Mouse (Mus musculus) forebrain, embryonic 10.5 days (tissue): Measurements from ENCODE around the gene Cemip2. TPM values are rescaled to one million over a fixed set of nuclear protein-coding genes. Genes with fewer than 3 reads are reported as not detected.
A peak's percentile ranks its signal among the peaks of the same experiment; 100 is the strongest.

Source experiments
- DNase-seq: peaks from one replicate; pipeline ENCODE4 v3.0.0-alpha.2; 2017; ENCODE audit warnings: low spot score; ENCODE audit errors: extremely low spot score
- H3K27ac ChIP-seq: fragments of 300-500 bp; sonication (generic); 2 replicates; pipeline ENCODE4 v1.5.1; 2016; ENCODE audit warnings: mild to moderate bottlenecking
- H3K27me3 ChIP-seq: fragments of 300-500 bp; sonication (generic); 2 replicates; pipeline ENCODE4 v1.6.1; 2016; ENCODE audit warnings: mild to moderate bottlenecking; ENCODE audit not compliant: poor library complexity, severe bottlenecking
- H3K36me3 ChIP-seq: fragments of 300-500 bp; sonication (generic); replicated peaks from 2 replicates; pipeline ENCODE4 v1.6.1; 2016; ENCODE audit warnings: mild to moderate bottlenecking, moderate library complexity
- H3K4me1 ChIP-seq: fragments of 300-500 bp; sonication (generic); 2 replicates; pipeline ENCODE4 v1.6.1; 2016
- H3K4me3 ChIP-seq: fragments of 300-500 bp; sonication (generic); 2 replicates; pipeline ENCODE4 v1.5.1; 2016; ENCODE audit warnings: mild to moderate bottlenecking, moderate library complexity
- H3K9me3 ChIP-seq: fragments of 300-500 bp; sonication (generic); 2 replicates; pipeline ENCODE4 v1.6.1; 2016; ENCODE audit warnings: mild to moderate bottlenecking, moderate library complexity
- WGBS: fragments of 180-500 bp; shearing (Covaris S2); methylation state at CpG from one replicate; pipeline ENCODE4 v1.1.7; 2016; 5-methylcytosine and 5-hydroxymethylcytosine counted together
- polyA plus RNA-seq: library from polyadenylated mRNA; unstranded; fragments of >200 nt; fragmentation: Nextera tagmentation; extraction: Ambion mirVana; gene quantifications from 2 replicates; pipeline ENCODE4 v1.2.1, GENCODE M21; 2016

Cemip2 gene
- polyA plus RNA-seq, 1 experiment from 2014 or later: 58.7 TPM

DNA sequence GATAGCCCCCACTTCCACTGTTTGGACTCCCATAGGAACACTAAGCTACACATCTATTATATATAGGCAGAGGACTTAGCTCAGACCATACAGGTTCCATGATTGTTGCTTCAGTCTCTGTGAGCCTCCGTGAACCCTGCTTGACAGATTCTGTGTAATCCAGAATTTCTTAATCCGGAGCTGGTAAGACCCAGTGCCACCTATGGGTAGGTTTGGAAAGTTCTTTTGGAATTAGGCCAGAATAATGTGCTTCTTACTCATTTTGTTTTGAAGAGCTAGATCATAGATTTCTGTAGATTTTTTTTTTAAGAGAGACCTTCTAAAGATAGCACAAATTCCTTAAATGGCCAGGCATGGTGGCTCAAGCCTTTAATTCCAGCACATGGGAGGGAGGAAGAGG is 14.1 kb upstream of the Cemip2 start:
- DNase-seq: no peak
- peaks cover 9% of the 10 kb centered on the region; the same call in 1 of the 2 replicates for H3K4me1 ChIP-seq
- H3K36me3 ChIP-seq: no peaks in the 10 kb centered on the region
- H3K27me3 ChIP-seq: no peaks in the 10 kb centered on the region
- no peak overlapping the region for H3K27ac ChIP-seq
- H3K9me3 ChIP-seq: no peaks in the 10 kb centered on the region
- 79% methylated on average over 2 of the region's 2 CpGs for WGBS
- H3K4me3 ChIP-seq: no peak overlapping the region

DNA sequence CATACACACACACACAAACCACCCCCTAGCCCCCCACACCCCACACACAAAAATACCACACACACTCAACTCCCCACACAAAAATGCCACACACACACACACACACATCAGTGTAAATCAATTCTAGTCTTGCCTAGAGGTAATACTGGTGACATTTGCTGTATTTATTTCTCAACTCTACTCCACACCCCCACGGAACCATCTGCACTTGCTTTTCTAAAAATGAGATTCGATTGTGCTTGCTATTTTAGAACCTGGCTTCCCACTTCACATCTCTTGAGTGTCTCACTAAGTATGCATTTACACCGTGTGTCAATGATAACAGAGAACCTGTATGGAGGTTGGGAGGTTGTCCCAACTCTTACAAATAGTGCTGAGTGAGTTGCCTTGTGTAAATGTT is 13.4 kb upstream of the Cemip2 start:
- WGBS: 84% methylated on average over 3 of the region's 3 CpGs
- Histone ChIP-seq H3K9me3 (no peaks in the 10 kb centered on the region), H3K4me3 (no peak overlapping the region), H3K36me3 (no peaks in the 10 kb centered on the region), H3K4me1 (peaks cover 9% of the 10 kb centered on the region; the same call in 1 of the 2 replicates), H3K27ac (no peak overlapping the region), H3K27me3 (no peaks in the 10 kb centered on the region)
- no peak for DNase-seq

DNA sequence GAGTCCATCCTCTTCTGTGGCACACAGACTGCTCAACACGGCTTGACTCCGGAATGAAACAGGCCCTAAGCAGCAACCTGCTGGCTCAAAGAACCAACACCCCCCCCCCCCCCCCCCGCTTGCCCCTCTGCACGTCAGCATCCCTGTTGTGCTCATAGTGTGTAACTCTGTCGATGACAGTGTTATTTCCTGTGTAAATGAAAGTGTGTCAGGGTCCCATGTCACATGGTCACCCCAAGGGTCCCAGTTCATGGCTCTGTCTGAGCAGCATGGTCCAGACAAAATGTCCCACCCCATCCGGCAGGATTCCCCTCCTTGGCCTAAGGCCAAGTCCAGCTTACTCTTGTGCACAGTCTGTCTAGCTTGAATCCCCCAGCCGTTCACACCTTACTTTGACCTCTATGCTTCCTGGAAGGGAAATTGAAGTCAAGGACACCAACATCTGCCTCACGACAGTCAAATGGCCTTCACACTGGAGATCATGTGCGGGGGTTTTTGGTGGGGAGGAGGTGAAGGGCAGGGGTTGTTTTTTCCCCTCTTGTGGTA is 10.6 kb upstream of the Cemip2 start:
- H3K27me3 ChIP-seq: no peaks in the 10 kb centered on the region
- no peaks in the 10 kb centered on the region for H3K36me3 ChIP-seq
- 91% methylated on average over 9 of the region's 9 CpGs for WGBS
- H3K27ac ChIP-seq: no peak overlapping the region
- no peak for DNase-seq
- H3K4me3 ChIP-seq: no peak overlapping the region
- peaks cover 9% of the 10 kb centered on the region; the same call in 1 of the 2 replicates for H3K4me1 ChIP-seq
- no peaks in the 10 kb centered on the region for H3K9me3 ChIP-seq

DNA sequence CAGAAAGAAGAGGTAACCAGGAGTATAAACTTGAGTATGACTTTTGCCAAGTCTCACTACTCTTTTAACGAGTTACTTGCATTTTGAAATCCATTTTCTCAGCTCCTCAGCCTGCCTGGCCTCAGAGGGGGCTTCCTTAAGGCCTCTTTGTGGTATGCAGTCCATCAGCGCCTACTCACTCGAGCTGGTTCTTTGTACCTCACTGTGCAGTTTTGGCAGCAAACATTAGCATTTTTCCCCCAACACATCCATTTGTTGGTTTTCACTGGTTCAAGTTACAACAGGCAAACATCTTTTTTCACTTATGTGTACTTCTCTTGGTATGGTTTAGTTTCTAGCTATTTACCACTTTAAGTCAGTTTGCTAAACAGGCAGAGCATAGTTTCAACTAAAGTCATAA is 8.3 kb upstream of the Cemip2 start:
- Histone ChIP-seq H3K27ac (no peak overlapping the region), H3K27me3 (no peaks in the 10 kb centered on the region), H3K9me3 (no peaks in the 10 kb centered on the region), H3K4me3 (no peak overlapping the region), H3K36me3 (no peaks in the 10 kb centered on the region), H3K4me1 (peaks cover 9% of the 10 kb centered on the region; the same call in 1 of the 2 replicates)
- WGBS: 74% methylated on average over 3 of the region's 3 CpGs
- DNase-seq: no peak

DNA sequence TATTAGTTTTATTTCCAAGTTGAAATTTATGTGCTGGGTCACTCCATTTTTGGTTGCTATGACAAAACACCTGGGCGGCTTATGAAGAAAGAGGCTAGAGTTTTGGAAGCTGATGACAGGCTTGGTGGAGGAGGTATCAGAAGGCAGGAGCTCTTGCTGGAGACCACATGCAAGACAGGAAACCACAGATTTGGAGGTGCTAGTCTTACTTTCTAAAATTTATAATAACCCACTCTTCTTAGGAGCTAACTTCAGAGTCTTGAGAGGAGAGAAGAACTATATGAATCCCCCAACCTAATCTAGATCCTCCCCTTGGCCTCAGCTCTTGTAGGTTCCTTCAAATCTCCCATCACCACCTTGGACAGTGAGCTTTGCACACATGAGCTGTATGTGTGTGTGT is 6.6 kb upstream of the Cemip2 start:
- Histone ChIP-seq H3K27me3 (peaks cover 2% of the 10 kb centered on the region; the same call in 1 of the 2 replicates), H3K9me3 (no peaks in the 10 kb centered on the region), H3K27ac (no peak overlapping the region), H3K4me3 (no peak overlapping the region), H3K4me1 (no peaks in the 10 kb centered on the region), H3K36me3 (no peaks in the 10 kb centered on the region)
- 89% methylated on average over 1 of the region's 1 CpGs for WGBS
- DNase-seq: no peak

DNA sequence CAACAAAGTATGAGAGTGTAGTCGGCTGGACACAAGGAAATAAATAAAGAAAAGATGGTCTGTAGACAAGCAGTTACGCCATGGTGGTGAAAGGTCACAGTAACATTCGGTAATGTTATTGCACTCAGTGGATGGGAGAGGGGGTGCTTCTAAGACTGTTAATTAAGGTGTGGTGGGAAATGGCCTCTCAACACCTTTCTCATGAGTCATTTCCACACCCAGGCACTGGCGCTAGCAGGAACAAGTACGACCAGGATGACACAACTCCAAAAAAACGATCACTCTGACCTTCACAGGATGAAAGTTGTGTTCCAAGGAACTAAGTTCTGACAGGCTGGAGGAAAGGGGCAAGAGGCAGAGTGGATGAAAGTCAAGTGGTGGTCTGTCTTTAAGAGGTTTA is 4.5 kb upstream of the Cemip2 start:
- Histone ChIP-seq H3K27me3 (peaks cover 4% of the 10 kb centered on the region; the same call in 1 of the 2 replicates), H3K27ac (no peak overlapping the region), H3K36me3 (no peaks in the 10 kb centered on the region), H3K4me3 (no peak overlapping the region), H3K4me1 (peaks cover 12% of the 10 kb centered on the region), H3K9me3 (no peaks in the 10 kb centered on the region)
- no peak for DNase-seq
- WGBS: 87% methylated on average over 6 of the region's 6 CpGs

DNA sequence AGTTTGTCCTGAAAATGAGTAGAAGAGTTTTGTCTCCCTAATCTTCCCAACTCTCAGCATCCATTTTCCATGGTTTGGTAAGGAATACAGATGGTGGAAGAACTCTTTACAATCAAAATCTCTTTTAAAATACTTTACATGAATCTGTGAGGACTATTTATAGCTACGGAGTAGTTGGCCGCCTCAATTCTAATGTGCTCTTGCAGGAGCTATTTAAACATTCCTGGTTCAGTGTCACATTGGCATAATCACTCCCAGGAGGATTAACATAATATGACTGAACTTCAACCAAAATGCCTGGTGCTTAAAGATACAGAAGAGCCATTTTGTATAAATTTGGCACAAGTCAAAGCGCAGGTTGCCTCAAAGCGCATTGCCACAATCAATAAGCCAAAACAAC is 2.5 kb upstream of the Cemip2 start:
- DNase-seq: no peak
- Histone ChIP-seq H3K27me3 (peaks cover 4% of the 10 kb centered on the region; the same call in 1 of the 2 replicates), H3K27ac (no peak overlapping the region), H3K4me3 (no peak overlapping the region), H3K36me3 (no peaks in the 10 kb centered on the region), H3K9me3 (no peaks in the 10 kb centered on the region), H3K4me1 (peaks cover 28% of the 10 kb centered on the region)
- WGBS: 92% methylated on average over 4 of the region's 4 CpGs

DNA sequence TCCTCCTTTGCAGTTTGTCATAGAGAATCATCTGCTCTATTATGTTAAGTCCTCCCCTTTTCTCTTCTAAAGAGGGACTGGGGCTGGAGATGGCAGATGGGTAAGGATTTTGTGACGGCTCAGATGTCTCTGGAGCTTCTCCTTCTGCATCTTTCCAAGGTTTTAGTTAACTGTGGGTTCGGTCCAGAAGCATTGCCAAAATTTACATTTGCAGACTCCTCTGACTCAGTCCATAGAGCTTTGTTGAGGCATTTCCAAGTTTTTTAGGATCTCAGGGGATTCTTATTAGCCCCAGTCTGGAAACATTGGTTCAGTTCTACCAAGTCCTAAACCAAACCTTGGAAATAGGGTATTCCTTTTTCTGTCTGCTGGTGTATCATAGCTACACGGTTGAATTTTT is 1.5 kb upstream of the Cemip2 start:
- no peaks in the 10 kb centered on the region for H3K9me3 ChIP-seq
- H3K4me3 ChIP-seq: no peak overlapping the region
- WGBS: 71% methylated on average over 3 of the region's 3 CpGs
- peaks cover 4% of the 10 kb centered on the region; the same call in 1 of the 2 replicates for H3K27me3 ChIP-seq
- peaks cover 38% of the 10 kb centered on the region for H3K4me1 ChIP-seq
- no peak overlapping the region for H3K27ac ChIP-seq
- no peaks in the 10 kb centered on the region for H3K36me3 ChIP-seq
- DNase-seq: no peak

DNA sequence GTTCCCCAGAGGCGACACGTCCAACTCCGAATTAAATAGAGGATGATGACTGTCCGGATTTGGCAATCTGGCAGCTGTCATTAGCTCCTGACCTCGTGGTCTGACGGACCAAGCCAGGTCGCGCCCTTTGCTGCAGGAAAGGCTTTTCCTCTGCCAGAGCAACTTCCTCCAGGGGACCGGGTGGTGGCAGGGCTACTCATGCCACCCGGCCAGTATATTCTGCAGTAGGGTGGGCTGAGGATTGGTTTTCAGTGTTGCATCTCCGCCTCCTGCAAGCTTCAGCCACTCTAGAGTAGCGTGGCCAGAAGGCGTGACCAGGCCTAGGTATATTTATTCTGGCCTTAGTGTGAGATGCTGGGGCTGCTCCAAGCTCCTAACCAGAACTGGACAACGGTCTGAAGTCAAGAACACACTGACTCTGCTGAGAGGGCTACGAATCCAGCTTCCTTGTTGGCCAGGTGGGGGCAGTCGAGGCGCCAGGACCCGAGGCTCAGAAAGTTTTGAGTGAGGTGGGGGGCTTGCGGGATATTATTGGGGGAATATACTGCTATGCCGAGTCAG is 891 bp upstream of the Cemip2 start:
- DNase-seq: peak; percentile 45
- Histone ChIP-seq H3K27me3 (peaks cover 4% of the 10 kb centered on the region; the same call in 1 of the 2 replicates), H3K9me3 (no peaks in the 10 kb centered on the region), H3K4me1 (peaks cover 44% of the 10 kb centered on the region), H3K4me3 (peak overlapping the region; percentile 89), H3K36me3 (no peaks in the 10 kb centered on the region), H3K27ac (0 out of 2 replicates have a peak overlapping the region, but pooled peaks have one; percentile 26)
- WGBS: 34% methylated on average over 20 of the region's 20 CpGs

DNA sequence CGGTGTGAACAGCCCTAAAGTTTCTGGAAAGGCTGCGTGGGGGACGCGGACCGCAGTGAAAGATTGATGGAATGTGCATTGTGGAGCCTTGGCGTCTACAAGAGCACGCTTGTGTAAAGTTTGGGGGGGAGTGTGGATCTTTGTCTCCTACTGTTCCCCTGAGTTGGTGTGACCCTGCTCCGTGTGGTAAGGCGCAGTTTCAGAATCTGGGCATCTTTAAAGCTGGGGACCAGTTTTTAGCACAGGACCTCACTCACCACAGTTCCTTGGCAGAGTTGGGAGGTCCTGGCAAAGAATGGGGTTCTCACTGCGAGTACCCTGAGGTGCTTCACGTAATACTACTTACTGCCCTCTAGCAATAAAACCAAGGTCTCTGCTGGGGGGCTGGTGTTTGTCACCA is 964 bp downstream of the Cemip2 start:
- Histone ChIP-seq H3K27ac (peak overlapping the region; percentile 97), H3K9me3 (no peaks in the 10 kb centered on the region), H3K36me3 (no peaks in the 10 kb centered on the region; the same call in 1 of the 2 replicates), H3K27me3 (peaks cover 4% of the 10 kb centered on the region; the same call in 1 of the 2 replicates), H3K4me1 (peaks cover 62% of the 10 kb centered on the region), H3K4me3 (peak overlapping the region; percentile 89)
- WGBS: 0% methylated on average over 11 of the region's 11 CpGs
- DNase-seq: no peak

DNA sequence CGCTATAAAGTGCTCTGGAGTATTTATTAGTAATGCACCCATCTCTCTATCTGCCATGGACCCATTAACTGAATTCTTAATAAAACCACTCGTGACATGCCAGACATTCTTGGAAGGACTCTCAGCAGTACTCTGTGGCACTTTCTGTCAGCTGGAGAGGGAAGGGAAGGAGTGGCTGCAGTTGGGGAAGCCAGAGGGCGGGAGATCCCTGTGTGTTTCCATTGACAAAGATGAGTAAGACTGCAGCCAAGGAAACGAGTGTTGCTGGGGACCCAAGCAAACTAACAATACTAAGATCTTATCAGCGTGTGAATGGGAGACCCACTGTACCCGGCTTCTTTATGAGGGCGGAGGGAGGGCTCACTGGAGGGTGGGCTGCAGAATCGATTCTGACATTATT is 2.5 kb downstream of the Cemip2 start:
- H3K27ac ChIP-seq: peak overlapping the region; percentile 83
- H3K4me1 ChIP-seq: peaks cover 78% of the 10 kb centered on the region
- no peak for DNase-seq
- no peaks in the 10 kb centered on the region for H3K9me3 ChIP-seq
- H3K36me3 ChIP-seq: no peaks in the 10 kb centered on the region; the same call in 1 of the 2 replicates
- peak overlapping the region; percentile 89 for H3K4me3 ChIP-seq
- WGBS: 49% methylated on average over 8 of the region's 8 CpGs
- peaks cover 4% of the 10 kb centered on the region; the same call in 1 of the 2 replicates for H3K27me3 ChIP-seq

DNA sequence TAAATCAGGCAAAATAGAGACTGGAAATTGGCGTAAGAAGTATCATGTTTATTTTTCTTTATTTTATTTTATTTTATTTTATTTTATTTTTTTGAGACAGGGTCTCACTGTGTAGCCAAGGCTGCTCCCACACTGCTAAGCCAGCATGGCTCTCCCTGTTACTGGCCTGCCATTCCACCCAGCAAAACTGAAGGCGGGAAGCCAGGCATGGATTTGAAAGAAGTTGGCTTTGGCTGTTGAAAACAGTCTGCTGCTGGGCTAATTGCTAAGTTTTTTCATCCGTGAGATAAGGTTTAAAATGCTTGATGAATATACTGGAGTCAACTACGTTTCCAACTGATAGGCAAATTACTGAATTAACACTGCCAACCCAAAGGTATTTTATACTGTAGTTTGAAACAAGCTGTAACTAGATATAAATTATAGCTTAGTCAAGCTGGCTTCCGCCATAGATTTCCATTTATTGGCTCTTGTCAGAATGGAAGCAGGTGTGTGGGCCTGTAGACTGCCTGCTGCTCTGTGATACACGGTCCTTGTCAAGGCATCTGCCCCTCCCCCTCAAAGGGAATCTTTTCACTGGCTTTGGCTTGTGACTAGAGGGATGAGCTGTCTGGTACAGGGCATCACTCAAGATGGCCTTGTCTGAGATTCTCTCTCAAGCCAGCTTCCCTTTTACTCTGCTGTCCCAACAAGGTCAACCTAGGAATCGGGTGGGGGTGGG is 3.1 kb downstream of the Cemip2 start:
- 53% methylated on average over 7 of the region's 7 CpGs for WGBS
- Histone ChIP-seq H3K27ac (peak overlapping the region; percentile 83), H3K9me3 (no peaks in the 10 kb centered on the region), H3K4me1 (peaks cover 84% of the 10 kb centered on the region), H3K36me3 (no peaks in the 10 kb centered on the region; the same call in 1 of the 2 replicates), H3K4me3 (peak overlapping the region; percentile 89), H3K27me3 (peaks cover 4% of the 10 kb centered on the region; the same call in 1 of the 2 replicates)
- no peak for DNase-seq
